Mouse (Mus musculus): ENCODE measurements around the gene Sgpp1.

DNA sequence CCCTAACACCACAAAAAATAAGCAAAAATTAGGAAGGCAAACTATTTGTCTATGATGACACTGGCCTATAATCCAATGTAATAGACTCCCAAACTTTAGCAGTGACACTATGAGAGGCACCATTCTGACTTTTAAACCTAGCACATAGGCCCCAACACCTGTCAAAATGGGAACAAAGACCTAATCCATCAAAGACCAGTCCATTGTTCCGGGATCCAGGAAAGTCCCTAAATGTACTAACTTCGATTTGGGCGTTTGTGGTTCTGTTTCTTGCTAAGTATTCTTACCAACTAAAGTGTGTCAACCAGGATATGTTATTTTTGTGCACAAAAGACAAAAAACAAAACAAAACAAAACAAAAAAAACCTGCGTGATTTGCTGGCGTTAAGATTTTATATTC, 6.6 kb upstream of the Sgpp1 start:
- TF ChIP-seq POLR2A (IDR thresholded peaks at IDR 0.05; ENCODE audit: control insufficient read depth, extremely low read depth, insufficient read depth, low read length, poor library complexity) (no peak), CTCF (IDR thresholded peaks at IDR 0.05; ENCODE audit: borderline replicate concordance, control insufficient read depth, extremely low read depth, insufficient read depth, low read length, poor library complexity) (no peak)
